Mouse (Mus musculus) kidney, postnatal 4 days (tissue): Measurements from ENCODE around the gene Dkk1.

Experiments
- DNase-seq, 2 experiments: peaks; one replicate each; pipeline ENCODE4 v3.0.0; 2021; ENCODE audit warnings: mixed read lengths in 2 of 2

The Dkk1 gene

GRCm38 (mm10) chr19:30549044-30549853, at the start of gene Dkk1:
Dkk1 (minus strand) TSS chr19:30549665.
- peak; percentile 76 to 85 for DNase-seq

DNA sequence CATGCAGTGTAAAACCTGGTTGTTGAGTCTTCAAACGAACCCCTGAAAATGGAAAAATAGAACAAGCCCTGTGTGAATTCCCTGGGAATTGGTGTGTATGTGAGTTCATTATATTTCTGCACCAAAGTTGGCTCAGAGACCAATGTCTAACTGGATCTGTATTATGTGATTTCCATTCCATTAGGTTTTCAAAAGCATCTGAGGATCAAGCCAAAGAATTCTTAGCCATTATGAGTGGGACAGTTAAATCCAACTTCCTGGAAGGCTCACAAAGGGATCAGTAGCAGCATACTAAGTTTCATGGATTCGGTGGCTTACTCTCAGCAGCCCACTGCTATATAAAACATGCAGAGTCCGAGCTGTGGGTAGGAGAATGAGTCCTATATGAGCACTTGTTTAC, 36.9 kb upstream of the Dkk1 start:
- no peak for DNase-seq

GRCm38 (mm10) chr19:30564516-30564915, 15.1 kb upstream of the Dkk1 start:
- DNase-seq = no peak

DNA sequence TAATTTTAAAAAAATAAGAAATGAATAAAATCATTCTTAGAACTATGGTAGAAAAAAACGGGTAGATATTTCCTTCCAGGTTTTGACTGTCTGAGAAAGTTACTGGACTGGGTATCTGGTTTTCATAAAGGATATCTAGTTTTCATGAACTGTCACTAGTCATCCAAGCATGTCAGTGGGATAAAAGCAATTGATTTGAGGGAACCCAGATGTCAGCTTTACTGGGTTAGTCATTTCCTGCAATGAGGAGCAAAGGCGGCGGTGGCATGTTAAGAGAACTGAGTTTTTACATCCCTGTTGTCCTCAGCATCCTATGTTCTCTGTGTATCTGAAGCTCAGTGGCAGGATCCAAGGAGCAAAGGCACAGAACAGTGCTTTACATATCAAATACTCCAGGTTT, 14.4 kb upstream of the Dkk1 start:
- DNase-seq = no peak

DNA sequence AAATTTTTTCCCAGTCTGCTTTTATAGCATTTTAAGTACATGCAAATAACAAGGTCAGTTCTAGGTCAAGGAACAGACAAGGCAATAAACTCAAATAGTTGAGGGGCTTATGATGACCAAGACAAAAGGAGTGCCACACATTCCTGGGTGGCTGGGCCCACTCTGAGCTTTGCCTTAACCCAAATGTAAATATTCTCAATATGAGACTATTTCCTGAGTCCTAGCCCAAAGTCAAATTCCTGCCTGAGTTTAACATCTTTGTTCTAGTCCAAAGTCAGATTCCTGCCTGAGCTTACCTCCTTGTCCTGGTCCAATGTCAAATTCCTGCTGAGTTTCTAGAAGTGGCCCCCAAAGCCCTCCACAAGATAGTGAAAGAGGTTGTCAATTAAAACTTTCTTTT, 8.6 kb upstream of the Dkk1 start:
- no peak for DNase-seq

DNA sequence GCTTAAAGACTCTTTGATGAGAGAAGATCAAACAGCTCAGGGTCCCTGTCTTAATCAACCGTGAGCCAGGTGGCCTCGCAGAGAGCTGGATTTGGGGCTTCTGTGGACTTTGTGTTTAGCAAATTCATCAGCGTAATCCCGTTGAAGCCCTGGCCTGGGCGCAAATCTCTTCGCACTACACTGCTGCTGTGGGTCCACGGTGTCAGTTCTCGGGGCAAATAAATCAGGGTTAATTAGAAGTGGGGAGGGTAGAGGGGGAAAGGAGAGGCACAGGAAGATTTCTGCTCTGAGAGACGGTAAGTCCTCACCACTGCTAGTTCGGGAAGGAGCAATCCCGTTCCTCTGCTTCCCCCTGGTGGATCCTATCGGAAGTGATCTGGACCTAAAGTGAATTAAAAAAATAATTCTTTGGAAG, 5.0 kb upstream of the Dkk1 start:
- peak; percentile 86 for DNase-seq

GRCm38 (mm10) chr19:30553740-30554139, 4.3 kb upstream of the Dkk1 start:
- DNase-seq = peak in 1 of 2 experiments; percentile 13

- DNase-seq = no peak
These were observed 2.8 kb upstream of the Dkk1 start for GRCm38 (mm10) chr19:30552260-30552659.

- DNase-seq = peak in 1 of 2 experiments; percentile 31
These were observed 586 bp upstream of the Dkk1 start for GRCm38 (mm10) chr19:30549854-30550647.

- peak; percentile 40 to 52 for DNase-seq
These were observed 938 bp downstream of the Dkk1 start for GRCm38 (mm10) chr19:30548411-30549043.

- peak; percentile 20 to 47 for DNase-seq
These were observed 10.0 kb downstream of the Dkk1 start for GRCm38 (mm10) chr19:30539365-30539941.

DNA sequence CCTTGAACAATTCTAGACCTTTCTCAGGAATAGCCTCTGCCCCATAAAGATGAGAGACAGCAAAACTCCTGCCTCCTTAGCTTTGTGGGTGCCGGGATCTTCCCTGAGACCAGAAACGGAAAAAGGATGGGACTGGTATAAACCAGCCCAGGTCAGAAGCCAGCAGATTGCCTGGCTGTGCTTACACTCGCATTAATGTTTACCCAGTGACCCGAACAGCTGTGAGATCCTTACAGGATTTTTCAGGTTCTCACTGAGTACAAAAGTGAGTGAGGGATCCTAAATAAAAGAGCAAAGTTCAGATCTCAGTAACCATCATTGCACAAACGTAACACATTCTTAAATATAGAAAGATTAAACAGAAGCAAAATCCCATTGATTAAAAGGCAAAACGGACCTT, 32.7 kb downstream of the Dkk1 start:
- DNase-seq = peak in 1 of 2 experiments; percentile 40

GRCm38 (mm10) chr19:30510481-30510880, 39.0 kb downstream of the Dkk1 start:
- DNase-seq = peak in 1 of 2 experiments; percentile 7

DNA sequence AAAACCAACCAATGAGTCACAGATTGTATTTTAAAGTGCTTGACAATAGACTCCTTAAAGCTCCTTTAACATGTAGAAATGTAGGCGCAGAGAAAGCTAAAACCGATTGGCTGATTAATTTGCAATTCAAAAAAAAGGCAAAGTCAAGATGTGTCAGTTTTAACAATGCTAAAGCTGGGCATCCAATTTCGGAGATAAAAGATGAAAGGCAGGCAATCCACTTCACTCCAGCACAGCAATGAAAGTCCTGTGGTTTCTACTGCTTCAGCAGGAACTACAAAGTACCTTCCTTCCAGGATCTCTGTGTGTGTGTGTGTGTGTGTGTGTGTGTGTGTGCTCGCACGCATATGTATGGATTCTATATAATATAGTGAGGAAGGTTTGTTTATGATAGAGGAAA, 44.0 kb downstream of the Dkk1 start:
- DNase-seq = no peak
